Mouse (Mus musculus) limb, embryonic 10.5 days (tissue): ENCODE measurements around the gene Hhat. TPM values are rescaled to one million over a fixed set of nuclear protein-coding genes. Genes with fewer than 3 reads are reported as not detected.

ENCODE experiments used
- DNase-seq: peaks from one replicate; pipeline ENCODE4 v3.0.0-alpha.2; 2017; ENCODE audit warnings: low spot score
- H3K27ac ChIP-seq: fragments of 300-500 bp; sonication (generic); 2 replicates; pipeline ENCODE4 v1.5.1; 2016; ENCODE audit warnings: mild to moderate bottlenecking
- H3K27me3 ChIP-seq: fragments of 300-500 bp; sonication (generic); 2 replicates; pipeline ENCODE4 v1.6.1; 2016; ENCODE audit warnings: low read depth, mild to moderate bottlenecking; ENCODE audit not compliant: poor library complexity, severe bottlenecking
- H3K36me3 ChIP-seq: fragments of 300-500 bp; sonication (generic); 2 replicates; pipeline ENCODE4 v1.6.1; 2016; ENCODE audit warnings: mild to moderate bottlenecking, moderate library complexity
- H3K4me1 ChIP-seq: fragments of 300-500 bp; sonication (generic); 2 replicates; pipeline ENCODE4 v1.6.1; 2016
- H3K4me3 ChIP-seq: fragments of 300-500 bp; sonication (generic); 2 replicates; pipeline ENCODE4 v1.5.1; 2016; ENCODE audit warnings: mild to moderate bottlenecking, moderate library complexity
- H3K9me3 ChIP-seq: fragments of 300-500 bp; sonication (generic); replicated peaks from 2 replicates; pipeline ENCODE4 v1.6.1; 2016; ENCODE audit warnings: mild to moderate bottlenecking
- whole genome bisulfite sequencing: fragments of 180-500 bp; shearing (Covaris S2); methylation state at CpG from one replicate; pipeline ENCODE4 v1.1.7; 2016; 5-methylcytosine and 5-hydroxymethylcytosine counted together
- polyA plus RNA-seq: library from polyadenylated mRNA; unstranded; fragments of >200 nt; fragmentation: Nextera tagmentation; extraction: Ambion mirVana; gene quantifications from 2 replicates; pipeline ENCODE4 v1.2.1, GENCODE M21; 2016

The Hhat gene
- polyA plus RNA-seq, 1 experiment from 2014 or later = 13.7 TPM

GRCm38 (mm10) chr1:192796201-192797010 is 25.4 kb upstream of the Hhat start:
- H3K27me3 ChIP-seq = no peaks in the 10 kb centered on the region
- H3K9me3 ChIP-seq = no peaks in the 10 kb centered on the region
- H3K4me1 ChIP-seq = peaks cover 94% of the 10 kb centered on the region
- DNase-seq = peak; percentile 86
- H3K36me3 ChIP-seq = no peaks in the 10 kb centered on the region
- under 1% methylated on average over 10 of the region's 21 CpGs for WGBS
- H3K4me3 ChIP-seq = peak overlapping the region; percentile 29
- peak overlapping the region; percentile 89 for H3K27ac ChIP-seq

- no peaks in the 10 kb centered on the region for H3K9me3 ChIP-seq
- WGBS = 57% methylated on average over 9 of the region's 9 CpGs
- no peak overlapping the region for H3K4me3 ChIP-seq
- H3K4me1 ChIP-seq = peaks cover 97% of the 10 kb centered on the region
- H3K36me3 ChIP-seq = no peaks in the 10 kb centered on the region
- peak overlapping the region; percentile 89 for H3K27ac ChIP-seq
- DNase-seq = no peak
- no peaks in the 10 kb centered on the region for H3K27me3 ChIP-seq
Measured at GRCm38 (mm10) chr1:192794957-192795745, 24.1 kb upstream of the Hhat start.

GRCm38 (mm10) chr1:192791897-192792361 is 20.9 kb upstream of the Hhat start:
- no peak for DNase-seq
- Histone ChIP-seq H3K9me3 (no peaks in the 10 kb centered on the region), H3K27me3 (no peaks in the 10 kb centered on the region), H3K27ac (peak overlapping the region; percentile 80), H3K4me3 (peak overlapping the region; percentile 19; the same call in 1 of the 2 replicates), H3K4me1 (peaks cover 88% of the 10 kb centered on the region), H3K36me3 (no peaks in the 10 kb centered on the region)
- 10% methylated on average over 7 of the region's 7 CpGs for WGBS

- H3K4me1 ChIP-seq = peaks cover 88% of the 10 kb centered on the region
- no peaks in the 10 kb centered on the region for H3K36me3 ChIP-seq
- no peaks in the 10 kb centered on the region for H3K27me3 ChIP-seq
- peak overlapping the region; percentile 88 for H3K27ac ChIP-seq
- no peak overlapping the region for H3K4me3 ChIP-seq
- WGBS = 79% methylated on average over 4 of the region's 4 CpGs
- no peak for DNase-seq
- no peaks in the 10 kb centered on the region for H3K9me3 ChIP-seq
Measured at GRCm38 (mm10) chr1:192790442-192790841, 19.4 kb upstream of the Hhat start.

GRCm38 (mm10) chr1:192789828-192790227 is 18.8 kb upstream of the Hhat start:
- Histone ChIP-seq H3K4me3 (no peak overlapping the region), H3K9me3 (no peaks in the 10 kb centered on the region), H3K36me3 (no peaks in the 10 kb centered on the region), H3K4me1 (peaks cover 88% of the 10 kb centered on the region), H3K27me3 (no peaks in the 10 kb centered on the region), H3K27ac (peak overlapping the region; percentile 88)
- peak; percentile 74 for DNase-seq
- WGBS = 35% methylated on average over 11 of the region's 11 CpGs

GRCm38 (mm10) chr1:192789111-192789522 is 18.1 kb upstream of the Hhat start:
- Histone ChIP-seq H3K4me1 (peaks cover 87% of the 10 kb centered on the region), H3K36me3 (no peaks in the 10 kb centered on the region), H3K27ac (peak overlapping the region; percentile 88), H3K9me3 (no peaks in the 10 kb centered on the region), H3K27me3 (no peaks in the 10 kb centered on the region), H3K4me3 (no peak overlapping the region)
- WGBS = 83% methylated on average over 10 of the region's 10 CpGs
- DNase-seq = no peak

GRCm38 (mm10) chr1:192786194-192786593 is 15.2 kb upstream of the Hhat start:
- 82% methylated on average over 1 of the region's 1 CpGs for WGBS
- no peak overlapping the region for H3K4me3 ChIP-seq
- no peaks in the 10 kb centered on the region for H3K9me3 ChIP-seq
- H3K27ac ChIP-seq = peak overlapping the region; percentile 68
- H3K27me3 ChIP-seq = no peaks in the 10 kb centered on the region
- peaks cover 62% of the 10 kb centered on the region for H3K4me1 ChIP-seq
- H3K36me3 ChIP-seq = no peaks in the 10 kb centered on the region
- no peak for DNase-seq

GRCm38 (mm10) chr1:192785046-192785961 is 14.3 kb upstream of the Hhat start:
- Histone ChIP-seq H3K9me3 (no peaks in the 10 kb centered on the region), H3K27me3 (no peaks in the 10 kb centered on the region), H3K27ac (peak overlapping the region; percentile 68), H3K36me3 (no peaks in the 10 kb centered on the region), H3K4me3 (no peak overlapping the region), H3K4me1 (peaks cover 55% of the 10 kb centered on the region)
- no peak for DNase-seq
- WGBS = 81% methylated on average over 17 of the region's 17 CpGs

GRCm38 (mm10) chr1:192784374-192784773 is 13.4 kb upstream of the Hhat start:
- Histone ChIP-seq H3K36me3 (no peaks in the 10 kb centered on the region), H3K4me3 (no peak overlapping the region), H3K4me1 (peaks cover 45% of the 10 kb centered on the region), H3K27ac (0 out of 2 replicates have a peak overlapping the region, but pooled peaks have one; percentile 44), H3K9me3 (no peaks in the 10 kb centered on the region), H3K27me3 (no peaks in the 10 kb centered on the region)
- WGBS = 26% methylated on average over 4 of the region's 4 CpGs
- DNase-seq = no peak

GRCm38 (mm10) chr1:192781256-192781655 is 10.2 kb upstream of the Hhat start:
- H3K4me1 ChIP-seq = peaks cover 24% of the 10 kb centered on the region
- H3K4me3 ChIP-seq = no peak overlapping the region
- H3K27ac ChIP-seq = no peak overlapping the region
- no peaks in the 10 kb centered on the region for H3K27me3 ChIP-seq
- no peak for DNase-seq
- no peaks in the 10 kb centered on the region for H3K36me3 ChIP-seq
- H3K9me3 ChIP-seq = no peaks in the 10 kb centered on the region

- 58% methylated on average over 6 of the region's 6 CpGs for WGBS
- Histone ChIP-seq H3K4me3 (no peak overlapping the region), H3K9me3 (no peaks in the 10 kb centered on the region), H3K36me3 (no peaks in the 10 kb centered on the region), H3K27ac (peak overlapping the region; percentile 34), H3K27me3 (no peaks in the 10 kb centered on the region), H3K4me1 (peaks cover 10% of the 10 kb centered on the region)
- DNase-seq = no peak
Measured at GRCm38 (mm10) chr1:192778869-192779514, 8.0 kb upstream of the Hhat start.

GRCm38 (mm10) chr1:192778206-192778605 is 7.2 kb upstream of the Hhat start:
- Histone ChIP-seq H3K36me3 (no peaks in the 10 kb centered on the region), H3K4me3 (no peak overlapping the region), H3K27ac (0 out of 2 replicates have a peak overlapping the region, but pooled peaks have one; percentile 34), H3K9me3 (no peaks in the 10 kb centered on the region), H3K4me1 (peaks cover 7% of the 10 kb centered on the region), H3K27me3 (no peaks in the 10 kb centered on the region)
- WGBS = 91% methylated on average over 4 of the region's 4 CpGs
- DNase-seq = no peak
